Mouse (Mus musculus) hindlimb bud, embryonic 11.5 days (tissue): ENCODE measurements at regions not wholly inside any gene's neighbourhood (a gene's known extent, or its start where the extent isn't known, plus 50 kb on each side); places are given as distances from the start of the nearest gene placed in this dataset.

Source experiments
- DNase-seq: peaks from one replicate; pipeline ENCODE4 v3.0.0-alpha.2; 2012; ENCODE audit warnings: low read depth, low spot score; ENCODE audit errors: extremely low spot score

- no peak for DNase-seq
These were observed 220.6 kb downstream of the Etaa1 start for GRCm38 (mm10) chr11:17733075-17733474.

GRCm38 (mm10) chr11:17734519-17734918 lies 219.2 kb downstream of the Etaa1 start:
- no peak for DNase-seq

GRCm38 (mm10) chr11:17738879-17739278 lies 214.8 kb downstream of the Etaa1 start:
- DNase-seq: no peak

GRCm38 (mm10) chr11:17743821-17744220 lies 209.9 kb downstream of the Etaa1 start:
- no peak for DNase-seq

- no peak for DNase-seq
These were observed 203.3 kb downstream of the Etaa1 start for GRCm38 (mm10) chr11:17750345-17750744.

- DNase-seq: no peak
These were observed 194.5 kb downstream of the Etaa1 start for GRCm38 (mm10) chr11:17759224-17759623.

- no peak for DNase-seq
These were observed 190.3 kb downstream of the Etaa1 start for GRCm38 (mm10) chr11:17763411-17763810.

GRCm38 (mm10) chr11:17764146-17764545 lies 189.5 kb downstream of the Etaa1 start:
- no peak for DNase-seq

- DNase-seq: no peak
These were observed 185.3 kb downstream of the Etaa1 start for GRCm38 (mm10) chr11:17768345-17768759.

GRCm38 (mm10) chr11:17768837-17769466 lies 184.7 kb downstream of the Etaa1 start:
- no peak for DNase-seq

- DNase-seq: no peak
These were observed 156.0 kb downstream of the Etaa1 start for GRCm38 (mm10) chr11:17797632-17798031.

- DNase-seq: no peak
These were observed 145.8 kb downstream of the Etaa1 start for GRCm38 (mm10) chr11:17807851-17808250.

- no peak for DNase-seq
These were observed 141.7 kb downstream of the Etaa1 start for GRCm38 (mm10) chr11:17811829-17812559.

- DNase-seq: no peak
These were observed 111.0 kb downstream of the Etaa1 start for GRCm38 (mm10) chr11:17842642-17843041.

- peak; percentile 31 for DNase-seq
These were observed 101.3 kb downstream of the Etaa1 start for GRCm38 (mm10) chr11:17852405-17852804.

- DNase-seq: no peak
These were observed 100.3 kb downstream of the Etaa1 start for GRCm38 (mm10) chr11:17853246-17853804.

- no peak for DNase-seq
These were observed 99.8 kb downstream of the Etaa1 start for GRCm38 (mm10) chr11:17853832-17854231.

- no peak for DNase-seq
These were observed 94.1 kb downstream of the Etaa1 start for GRCm38 (mm10) chr11:17859364-17860131.

- DNase-seq: no peak
These were observed 88.8 kb downstream of the Etaa1 start for GRCm38 (mm10) chr11:17864833-17865397.

GRCm38 (mm10) chr11:17870690-17871089 lies 83.0 kb downstream of the Etaa1 start:
- no peak for DNase-seq

GRCm38 (mm10) chr11:17871920-17872319 lies 81.8 kb downstream of the Etaa1 start:
- DNase-seq: no peak
